Mouse (Mus musculus): ENCODE data around the gene Sdcbp2.

The Sdcbp2 gene

GRCm38 (mm10) chr2:151629310-151629709 is 56.9 kb downstream of the Sdcbp2 start:
- in situ Hi-C loops (cut with MseI, MboI): no loop called here

- in situ Hi-C loops (cut with MseI, MboI): no loop called here
Observed at GRCm38 (mm10) chr2:151631406-151632158, 59.2 kb downstream of the Sdcbp2 start.

GRCm38 (mm10) chr2:151632159-151632814 is 59.9 kb downstream of the Sdcbp2 start, which contains the start of gene Snph:
TSS of gene Snph (minus strand) at chr2:151632593.
- in situ Hi-C loops (cut with MseI, MboI): no loop called here

- in situ Hi-C loops (cut with MseI, MboI): no loop called here
Observed at GRCm38 (mm10) chr2:151632982-151633381, 60.6 kb downstream of the Sdcbp2 start.

GRCm38 (mm10) chr2:151634903-151635302 is 62.5 kb downstream of the Sdcbp2 start:
- in situ Hi-C loops (cut with MseI, MboI): no loop called here

- in situ Hi-C loops (cut with MseI, MboI): no loop called here
Observed at GRCm38 (mm10) chr2:151635362-151636014, 63.1 kb downstream of the Sdcbp2 start.

GRCm38 (mm10) chr2:151636015-151636402 is 63.6 kb downstream of the Sdcbp2 start:
- in situ Hi-C loops (cut with MseI, MboI): no loop called here

Data from mouse trophoblast stem cell (cell line).